Mouse (Mus musculus) thymus, adult 2 months (tissue): ENCODE measurements around the gene Fam184a.

Source experiments
- CTCF ChIP-seq: fragments of 200-500 bp; IDR thresholded peaks from 2 replicates; pipeline ENCODE4 v1.5.1; 2012; ENCODE audit warnings: mild to moderate bottlenecking, control low read depth, low read length, moderate library complexity, borderline replicate concordance; ENCODE audit not compliant: control insufficient read depth, poor library complexity, insufficient read depth; ENCODE audit errors: extremely low read depth
- POLR2A ChIP-seq: fragments of 200-500 bp; IDR thresholded peaks from 2 replicates; pipeline ENCODE4 v1.6.1; 2012; ENCODE audit warnings: mild to moderate bottlenecking, low read length, control low read depth, moderate library complexity; ENCODE audit not compliant: control insufficient read depth, poor library complexity, insufficient read depth; ENCODE audit errors: extremely low read depth

GRCm38 (mm10) chr10:53738842-53739241, 12.1 kb downstream of the Fam184a start:
- TF ChIP-seq POLR2A (no peak), CTCF (no peak)
